Mouse (Mus musculus): ENCODE results near the gene 1700074P13Rik. TPM values are rescaled to one million over a fixed set of nuclear protein-coding genes. Genes with fewer than 3 reads are reported as not detected.

Gene 1700074P13Rik
- polyA plus RNA-seq, 1 experiment from 2014 or later, result not detected

Other genes with a start within 250 kb of the 1700074P13Rik start
- not detected in 2 replicates for gene Moxd2, start 53.1 kb downstream of the 1700074P13Rik start, polyA plus RNA-seq (2016; fragmentation: Nextera tagmentation; extraction: Ambion mirVana)
- gene Prss58, start 40.2 kb downstream of the 1700074P13Rik start, polyA plus RNA-seq (2016; fragmentation: Nextera tagmentation; extraction: Ambion mirVana), result not detected in 2 replicates
- not detected in 2 replicates for gene Gm4744, start 11.3 kb upstream of the 1700074P13Rik start, polyA plus RNA-seq (2016; fragmentation: Nextera tagmentation; extraction: Ambion mirVana)
- not detected in 2 replicates for gene 1810009J06Rik, start 24.2 kb upstream of the 1700074P13Rik start, polyA plus RNA-seq (2016; fragmentation: Nextera tagmentation; extraction: Ambion mirVana)
- not detected in 2 replicates for gene Gm2663, start 58.9 kb upstream of the 1700074P13Rik start, polyA plus RNA-seq (2016; fragmentation: Nextera tagmentation; extraction: Ambion mirVana)
- not detected in 2 replicates for gene 2210010C04Rik, start 95.0 kb upstream of the 1700074P13Rik start, polyA plus RNA-seq (2016; fragmentation: Nextera tagmentation; extraction: Ambion mirVana)